Mouse (Mus musculus): ENCODE results near the gene Hist1h4i. TPM values are rescaled to one million over a fixed set of nuclear protein-coding genes. Genes with fewer than 3 reads are reported as not detected.

The Hist1h4i gene
- polyA plus RNA-seq, 1 experiment from 2014 or later: 14.5 TPM

GRCm38 (mm10) chr13:21995331-21995914, 45.7 kb downstream of the Hist1h4i start:
- peak overlapping the region; percentile 46 for H3K4me2 ChIP-seq (ENCODE audit: low read length)
- no peaks in the 10 kb centered on the region; the same call in 1 of the 2 replicates for H3K9me3 ChIP-seq (ENCODE audit: control insufficient read depth, low read length)
- under 1% methylated on average over 21 of the region's 21 CpGs for WGBS
- no peaks in the 10 kb centered on the region for H3K36me3 ChIP-seq (ENCODE audit: control insufficient read depth, insufficient read depth)
- H3K4me1 ChIP-seq (replicated peaks; ENCODE audit: control insufficient read depth, insufficient read depth, low read length): peaks cover 12% of the 10 kb centered on the region
- H3K4me3 ChIP-seq (replicated peaks; ENCODE audit: low read length): peak overlapping the region; percentile 29
- H3K27ac ChIP-seq (ENCODE audit: low read length): no peak overlapping the region
- H3K27me3 ChIP-seq (replicated peaks; ENCODE audit: control insufficient read depth, insufficient read depth, low read length): peaks cover 55% of the 10 kb centered on the region
- H3K9ac ChIP-seq (replicated peaks; ENCODE audit: low read depth, low read length): no peak overlapping the region
- ATAC-seq: peak; percentile 36; the same call in 1 of the 2 replicates

DNA sequence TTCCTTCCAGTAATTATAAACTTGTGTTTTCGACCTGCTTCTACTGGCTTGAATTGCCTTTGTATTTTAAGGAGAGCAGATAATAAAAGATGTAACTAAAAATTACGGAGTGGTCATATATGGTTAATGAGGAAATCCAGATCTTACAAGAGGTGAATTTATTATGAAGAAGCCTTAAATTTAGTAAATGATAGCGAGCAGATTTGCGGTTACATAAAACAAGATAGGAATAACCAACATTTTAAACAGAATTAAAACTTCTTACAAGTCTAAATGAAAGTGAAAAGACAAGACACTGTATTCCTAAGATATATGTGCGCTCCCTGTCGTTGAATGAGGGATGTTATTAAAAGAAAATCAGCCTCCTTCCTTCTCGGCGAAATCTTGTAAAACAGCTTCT, 46.3 kb downstream of the Hist1h4i start:
- Histone ChIP-seq H3K4me2 (ENCODE audit: low read length) (peak overlapping the region; percentile 46), H3K4me3 (replicated peaks; ENCODE audit: low read length) (peak overlapping the region; percentile 29), H3K36me3 (ENCODE audit: control insufficient read depth, insufficient read depth) (no peaks in the 10 kb centered on the region), H3K9ac (replicated peaks; ENCODE audit: low read depth, low read length) (no peak overlapping the region), H3K9me3 (ENCODE audit: control insufficient read depth, low read length) (no peaks in the 10 kb centered on the region; the same call in 1 of the 2 replicates), H3K27me3 (replicated peaks; ENCODE audit: control insufficient read depth, insufficient read depth, low read length) (peaks cover 50% of the 10 kb centered on the region), H3K27ac (ENCODE audit: low read length) (no peak overlapping the region), H3K4me1 (replicated peaks; ENCODE audit: control insufficient read depth, insufficient read depth, low read length) (peaks cover 12% of the 10 kb centered on the region)
- WGBS: 3% methylated on average over 8 of the region's 8 CpGs
- ATAC-seq: no peak

GRCm38 (mm10) chr13:21993957-21994738, 47.0 kb downstream of the Hist1h4i start:
- H3K4me3 ChIP-seq (replicated peaks; ENCODE audit: low read length): no peak overlapping the region
- H3K36me3 ChIP-seq (ENCODE audit: control insufficient read depth, insufficient read depth): no peaks in the 10 kb centered on the region
- peaks cover 12% of the 10 kb centered on the region for H3K4me1 ChIP-seq (replicated peaks; ENCODE audit: control insufficient read depth, insufficient read depth, low read length)
- peaks cover 43% of the 10 kb centered on the region for H3K27me3 ChIP-seq (replicated peaks; ENCODE audit: control insufficient read depth, insufficient read depth, low read length)
- ATAC-seq: no peak
- H3K9ac ChIP-seq (replicated peaks; ENCODE audit: low read depth, low read length): no peak overlapping the region
- no peak overlapping the region; the same call in 1 of the 2 replicates for H3K4me2 ChIP-seq (ENCODE audit: low read length)
- H3K9me3 ChIP-seq (ENCODE audit: control insufficient read depth, low read length): no peaks in the 10 kb centered on the region; the same call in 1 of the 2 replicates
- H3K27ac ChIP-seq (ENCODE audit: low read length): no peak overlapping the region
- WGBS: 2% methylated on average over 22 of the region's 22 CpGs

GRCm38 (mm10) chr13:21992550-21992949, 48.6 kb downstream of the Hist1h4i start:
- Histone ChIP-seq H3K9me3 (ENCODE audit: control insufficient read depth, low read length) (no peaks in the 10 kb centered on the region; the same call in 1 of the 2 replicates), H3K4me2 (ENCODE audit: low read length) (no peak overlapping the region), H3K27ac (ENCODE audit: low read length) (no peak overlapping the region), H3K27me3 (replicated peaks; ENCODE audit: control insufficient read depth, insufficient read depth, low read length) (peaks cover 27% of the 10 kb centered on the region), H3K4me3 (replicated peaks; ENCODE audit: low read length) (no peak overlapping the region), H3K9ac (replicated peaks; ENCODE audit: low read depth, low read length) (no peak overlapping the region), H3K36me3 (ENCODE audit: control insufficient read depth, insufficient read depth) (no peaks in the 10 kb centered on the region), H3K4me1 (replicated peaks; ENCODE audit: control insufficient read depth, insufficient read depth, low read length) (peaks cover 12% of the 10 kb centered on the region)
- 85% methylated on average over 5 of the region's 5 CpGs for whole genome bisulfite sequencing
- no peak for ATAC-seq

Small RNA genes within 50 kb of the gene (microRNA-seq; reads per million reads assigned to microRNA genes)
- gene Gm26300: not detected
- not detected for gene Gm44390
- not detected for gene Gm44486

Other genes with a start within 250 kb of the Hist1h4i start
- 7.9 and 8.0 TPM in 2 replicates for gene Hist1h2bq, start 231.2 kb downstream of the Hist1h4i start, polyA plus RNA-seq (2015; fragmentation: Nextera tagmentation; extraction: Ambion mirVana)
- not detected in 2 replicates for gene Hist1h2ao, start 230.9 kb downstream of the Hist1h4i start, polyA plus RNA-seq (2015; fragmentation: Nextera tagmentation; extraction: Ambion mirVana)
- gene Hist1h4m, start 229.6 kb downstream of the Hist1h4i start, polyA plus RNA-seq (2015; fragmentation: Nextera tagmentation; extraction: Ambion mirVana): not detected in 2 replicates
- gene Hist1h4n, start 209.2 kb downstream of the Hist1h4i start, polyA plus RNA-seq (2015; fragmentation: Nextera tagmentation; extraction: Ambion mirVana): 5.9 and 6.4 TPM in 2 replicates
- 1,189 and 1,296 TPM in 2 replicates for gene Hist1h2ap, start 207.9 kb downstream of the Hist1h4i start, polyA plus RNA-seq (2015; fragmentation: Nextera tagmentation; extraction: Ambion mirVana)
- gene Hist1h2br, start 207.6 kb downstream of the Hist1h4i start, polyA plus RNA-seq (2015; fragmentation: Nextera tagmentation; extraction: Ambion mirVana): 7.8 and 8.3 TPM in 2 replicates
- gene Zfp184, start 96.3 kb downstream of the Hist1h4i start, polyA plus RNA-seq (2015; fragmentation: Nextera tagmentation; extraction: Ambion mirVana): 24.8 and 25.7 TPM in 2 replicates
- gene Pom121l2, start 60.2 kb downstream of the Hist1h4i start, polyA plus RNA-seq (2015; fragmentation: Nextera tagmentation; extraction: Ambion mirVana): not detected in 2 replicates
- 0.19 TPM in 1 of 2 replicates, not detected in the other for gene Prss16, start 31.6 kb downstream of the Hist1h4i start, polyA plus RNA-seq (2015; fragmentation: Nextera tagmentation; extraction: Ambion mirVana)
- gene Hist1h2ah, start 5.8 kb downstream of the Hist1h4i start, polyA plus RNA-seq (2015; fragmentation: Nextera tagmentation; extraction: Ambion mirVana): not detected in 2 replicates
- gene Hist1h2bk, start 5.5 kb downstream of the Hist1h4i start, polyA plus RNA-seq (2015; fragmentation: Nextera tagmentation; extraction: Ambion mirVana): 3.3 TPM in 1 of 2 replicates, not detected in the other
- 8.5 and 13.4 TPM in 2 replicates for gene Hist1h2ag, start 1.6 kb upstream of the Hist1h4i start, polyA plus RNA-seq (2015; fragmentation: Nextera tagmentation; extraction: Ambion mirVana)
- gene Hist1h2bj, start 1.9 kb upstream of the Hist1h4i start, polyA plus RNA-seq (2015; fragmentation: Nextera tagmentation; extraction: Ambion mirVana): 2.1 and 3.1 TPM in 2 replicates
- 0.04 TPM in 1 of 2 replicates, not detected in the other for gene Vmn1r188, start 43.1 kb upstream of the Hist1h4i start, polyA plus RNA-seq (2015; fragmentation: Nextera tagmentation; extraction: Ambion mirVana)
- gene Vmn1r189, start 64.5 kb upstream of the Hist1h4i start, polyA plus RNA-seq (2015; fragmentation: Nextera tagmentation; extraction: Ambion mirVana): not detected in 2 replicates
- not detected in 2 replicates for gene Vmn1r191, start 142.6 kb upstream of the Hist1h4i start, polyA plus RNA-seq (2015; fragmentation: Nextera tagmentation; extraction: Ambion mirVana)
- gene Vmn1r192, start 149.8 kb upstream of the Hist1h4i start, polyA plus RNA-seq (2015; fragmentation: Nextera tagmentation; extraction: Ambion mirVana): not detected in 2 replicates
- not detected in 2 replicates for gene Vmn1r193, start 181.8 kb upstream of the Hist1h4i start, polyA plus RNA-seq (2015; fragmentation: Nextera tagmentation; extraction: Ambion mirVana)
- gene Vmn1r194, start 202.9 kb upstream of the Hist1h4i start, polyA plus RNA-seq (2015; fragmentation: Nextera tagmentation; extraction: Ambion mirVana): not detected in 2 replicates
- not detected in 2 replicates for gene Vmn1r195, start 229.2 kb upstream of the Hist1h4i start, polyA plus RNA-seq (2015; fragmentation: Nextera tagmentation; extraction: Ambion mirVana)
- not detected in 2 replicates for gene Vmn1r196, start 248.6 kb upstream of the Hist1h4i start, polyA plus RNA-seq (2015; fragmentation: Nextera tagmentation; extraction: Ambion mirVana)

All from forebrain, embryonic 16.5 days (tissue).